Mouse (Mus musculus) heart, embryonic 15.5 days (tissue): Measurements from ENCODE around the gene Ap2s1. TPM values are rescaled to one million over a fixed set of nuclear protein-coding genes. Genes with fewer than 3 reads are reported as not detected.

Source experiments
- polyA plus RNA-seq: library from polyadenylated mRNA; unstranded; fragments of >200 nt; fragmentation: Nextera tagmentation; extraction: Ambion mirVana; gene quantifications from 2 replicates; pipeline ENCODE4 v1.2.1, GENCODE M21; 2015

Gene Ap2s1
- polyA plus RNA-seq, 1 experiment from 2014 or later, result 194 TPM

Other genes starting within 250 kb of the Ap2s1 start
- gene Arhgap35, start 123.4 kb upstream of the Ap2s1 start, polyA plus RNA-seq, result 12.6 and 15.6 TPM in 2 replicates
- gene Ceacam15, start 62.7 kb upstream of the Ap2s1 start, polyA plus RNA-seq, result 0.60 and 0.68 TPM in 2 replicates
- gene Ceacam9, start 16.5 kb upstream of the Ap2s1 start, polyA plus RNA-seq, result not detected in 2 replicates
- 40.2 and 46.4 TPM in 2 replicates for gene Slc1a5, start 42.9 kb downstream of the Ap2s1 start, polyA plus RNA-seq
- gene Strn4, start 77.5 kb downstream of the Ap2s1 start, polyA plus RNA-seq, result 73.9 and 90.0 TPM in 2 replicates
- gene Fkrp, start 78.3 kb downstream of the Ap2s1 start, polyA plus RNA-seq, result 30.8 and 32.7 TPM in 2 replicates
- 9.9 and 13.3 TPM in 2 replicates for gene Prkd2, start 104.5 kb downstream of the Ap2s1 start, polyA plus RNA-seq
- gene Dact3, start 136.9 kb downstream of the Ap2s1 start, polyA plus RNA-seq, result 5.8 and 7.0 TPM in 2 replicates
- gene Gng8, start 153.4 kb downstream of the Ap2s1 start, polyA plus RNA-seq, result 4.2 and 5.2 TPM in 2 replicates
- 0.86 and 1.2 TPM in 2 replicates for gene Ptgir, start 168.1 kb downstream of the Ap2s1 start, polyA plus RNA-seq
- gene Calm3, start 185.7 kb downstream of the Ap2s1 start, polyA plus RNA-seq, result 96.4 and 98.4 TPM in 2 replicates
- 4.7 and 6.2 TPM in 2 replicates for gene Pnmal2, start 206.3 kb downstream of the Ap2s1 start, polyA plus RNA-seq
- gene Pnmal1, start 221.3 kb downstream of the Ap2s1 start, polyA plus RNA-seq, result 0.05 and 0.24 TPM in 2 replicates
- 0.05 and 0.23 TPM in 2 replicates for gene Gm42372, start 244.7 kb downstream of the Ap2s1 start, polyA plus RNA-seq